In genomic region chr2:92241317-92241716, GRCm38 (mm10) we compare ENCODE assay signal across 30 mouse cellular contexts.
A peak's percentile ranks its signal among the peaks of the same experiment; 100 is the strongest.
DNase-seq lines count a peak whose midpoint lies in the region; ATAC-seq and TF ChIP-seq lines count a peak whose summit lies in the region.
"Had no signal": no experiment of that assay in that cellular context is flagged by ENCODE, and none has a peak within 500 bp of the region (broad histone marks: within the 10 kb centered on the region; RNA-seq: fewer than 3 reads in every experiment).

No protein-coding gene starts in this region.

- no peak overlapping the region for H3ac ChIP-seq in C2C12 (ENCODE audit: control insufficient read depth, insufficient read length, low read depth)

- TF ChIP-seq CTCF in lung, postnatal 0 days (IDR thresholded peaks at IDR 0.05) = no peak
- TF ChIP-seq CTCF in C2C12 (IDR thresholded peaks at IDR 0.05; ENCODE audit: control insufficient read depth, insufficient read depth, insufficient read length) = no peak

- 75% methylated on average over 3 of the region's 3 CpGs for WGBS in lung, postnatal 0 days

- TF ChIP-seq EP300 in lung, postnatal 0 days (IDR thresholded peaks at IDR 0.05) = no peak

- DNase-seq in lung, postnatal 0 days (ENCODE audit: low spot score) = no peak
- no peak for DNase-seq in lung, postnatal 10 days
- DNase-seq in NIH3T3 (ENCODE audit: low read depth) = peak; percentile 34
- DNase-seq in right cerebral cortex, postnatal 10 days (ENCODE audit: low spot score in 2 of 2) = no peak
- DNase-seq: adrenal gland, adult 8-10 months; adrenal gland, postnatal 25 days; B cell, adult 2 months; cerebellum, adult 11-12 months; cerebellum, adult 8-10 months; cerebellum, postnatal 10 days; cerebellum, postnatal 36 days; embryo, embryonic 11 days; gastrocnemius, postnatal 25 days; heart, adult 2 months; heart, postnatal 14 days; kidney, adult 11 months had no signal

- H3K27me3 ChIP-seq in lung, postnatal 0 days (replicated peaks; ENCODE audit: insufficient read depth, low read length) = no peaks in the 10 kb centered on the region
- no peaks in the 10 kb centered on the region for H3K27me3 ChIP-seq in C2C12 (ENCODE audit: control insufficient read depth, insufficient read depth, insufficient read length)
- H3K27me3 ChIP-seq: embryonic facial prominence, embryonic 13.5 days; forebrain, embryonic 12.5 days; forebrain, embryonic 15.5 days; heart, embryonic 13.5 days; hindbrain, embryonic 12.5 days; intestine, embryonic 15.5 days had no signal

- no peaks in the 10 kb centered on the region for H3K4me1 ChIP-seq in lung, postnatal 0 days (ENCODE audit: insufficient read depth, low read depth, low read length)
- H3K4me1 ChIP-seq: embryonic facial prominence, embryonic 10.5 days; embryonic facial prominence, embryonic 13.5 days; forebrain, embryonic 12.5 days; forebrain, embryonic 15.5 days; heart, embryonic 10.5 days; hindbrain, embryonic 12.5 days; intestine, embryonic 15.5 days had no signal

- H3K9ac ChIP-seq in lung, postnatal 0 days (replicated peaks; ENCODE audit: low read depth) = no peak overlapping the region
- H3K9ac ChIP-seq: embryonic facial prominence, embryonic 13.5 days; forebrain, embryonic 12.5 days; forebrain, embryonic 15.5 days; heart, embryonic 13.5 days; hindbrain, embryonic 12.5 days; intestine, embryonic 15.5 days had no signal

- peaks cover 3% of the 10 kb centered on the region; the same call in 1 of the 2 replicates for H3K36me3 ChIP-seq in lung, postnatal 0 days (ENCODE audit: insufficient read depth, low read length)
- H3K36me3 ChIP-seq in C2C12 (ENCODE audit: control insufficient read depth, insufficient read depth) = peaks cover 11% of the 10 kb centered on the region

- no peaks in the 10 kb centered on the region for H3K9me3 ChIP-seq in lung, postnatal 0 days (ENCODE audit: low read length)
- H3K9me3 ChIP-seq: embryonic facial prominence, embryonic 10.5 days; embryonic facial prominence, embryonic 13.5 days; forebrain, embryonic 12.5 days; forebrain, embryonic 15.5 days; G1E; heart, embryonic 10.5 days; heart, embryonic 13.5 days; hindbrain, embryonic 12.5 days; intestine, embryonic 15.5 days had no signal

- no peak overlapping the region for H3K4me2 ChIP-seq in lung, postnatal 0 days (replicated peaks; ENCODE audit: low read depth, low read length)
- H3K4me2 ChIP-seq: embryonic facial prominence, embryonic 13.5 days; forebrain, embryonic 12.5 days; forebrain, embryonic 15.5 days; heart, embryonic 13.5 days; hindbrain, embryonic 12.5 days; intestine, embryonic 15.5 days had no signal

- no peak for ATAC-seq in lung, postnatal 0 days
- ATAC-seq in CD4-positive, CD25-positive, alpha-beta regulatory T cell, adult 4 months = no peak
- ATAC-seq: activated CD4-positive, CD25-positive, alpha-beta regulatory T cell, adult 4 months; forebrain, embryonic 15.5 days; hindbrain, embryonic 16.5 days; intestine, embryonic 15.5 days had no signal

- no peak overlapping the region for H3K4me3 ChIP-seq in lung, postnatal 0 days (ENCODE audit: low read depth, low read length)
- H3K4me3 ChIP-seq in C2C12 (ENCODE audit: insufficient read depth, poor library complexity, severe bottlenecking) = no peak overlapping the region
- H3K4me3 ChIP-seq: embryonic facial prominence, embryonic 10.5 days; embryonic facial prominence, embryonic 13.5 days; erythroblast, embryonic 14.5 days; forebrain, embryonic 12.5 days; forebrain, embryonic 15.5 days; heart, adult 2 months; heart, embryonic 10.5 days; heart, embryonic 13.5 days; hindbrain, embryonic 12.5 days; intestine, embryonic 15.5 days had no signal

- H3K27ac ChIP-seq in lung, postnatal 0 days (ENCODE audit: low read length) = 0 out of 2 replicates have a peak overlapping the region, but pooled peaks have one; percentile 1
- H3K27ac ChIP-seq: embryonic facial prominence, embryonic 10.5 days; embryonic facial prominence, embryonic 13.5 days; forebrain, embryonic 12.5 days; forebrain, embryonic 15.5 days; heart, adult 2 months; heart, embryonic 10.5 days; heart, embryonic 13.5 days; hindbrain, embryonic 12.5 days; intestine, embryonic 15.5 days had no signal

- H3K79me3 ChIP-seq in C2C12 (ENCODE audit: low read depth) = no peaks in the 10 kb centered on the region

- no peaks in the 10 kb centered on the region for H3K79me2 ChIP-seq in C2C12 (ENCODE audit: control insufficient read depth, insufficient read depth)

TF ChIP-seq in C2C12, 6 proteins besides CTCF, POLR2A, EP300 and RAD21:
- TF ChIP-seq MYOD1 (IDR thresholded peaks at IDR 0.05; ENCODE audit: control insufficient read depth, insufficient read length, low read depth) (no peak), USF1 (IDR thresholded peaks at IDR 0.05; ENCODE audit: low read depth) (peak; percentile 22)
